Mouse (Mus musculus) forebrain, embryonic 16.5 days (tissue): ENCODE data around the gene Olfr877. TPM values are rescaled to one million over a fixed set of nuclear protein-coding genes. Genes with fewer than 3 reads are reported as not detected.

Experiments used
- ATAC-seq: fragments of 200-750 bp; cut with Nextera tagmentation; 2 replicates; pipeline ENCODE4 v1.8.0; 2017; ENCODE audit warnings: mild to moderate bottlenecking, moderate library complexity
- H3K27ac ChIP-seq: fragments of 300-500 bp; sonication (generic); 2 replicates; pipeline ENCODE4 v1.5.1; 2014; ENCODE audit warnings: low read length, control low read depth
- H3K27me3 ChIP-seq: fragments of 300-500 bp; sonication (generic); replicated peaks from 2 replicates; pipeline ENCODE4 v1.6.1; 2014; ENCODE audit warnings: low read length; ENCODE audit not compliant: control insufficient read depth, insufficient read depth
- H3K36me3 ChIP-seq: fragments of 300-500 bp; sonication (generic); 2 replicates; pipeline ENCODE4 v1.6.1; 2014; ENCODE audit not compliant: control insufficient read depth, insufficient read depth
- H3K4me1 ChIP-seq: fragments of 300-500 bp; sonication (generic); replicated peaks from 2 replicates; pipeline ENCODE4 v1.6.1; 2014; ENCODE audit warnings: low read length; ENCODE audit not compliant: control insufficient read depth, insufficient read depth
- H3K4me2 ChIP-seq: fragments of 300-500 bp; sonication (generic); 2 replicates; pipeline ENCODE4 v1.6.1; 2014; ENCODE audit warnings: mild to moderate bottlenecking, low read length, control low read depth
- H3K4me3 ChIP-seq: fragments of 300-500 bp; sonication (generic); replicated peaks from 2 replicates; pipeline ENCODE4 v1.5.1; 2014; ENCODE audit warnings: mild to moderate bottlenecking, low read length, control low read depth
- H3K9ac ChIP-seq: fragments of 300-500 bp; sonication (generic); replicated peaks from 2 replicates; pipeline ENCODE4 v1.6.1; 2014; ENCODE audit warnings: low read depth, low read length, control low read depth
- H3K9me3 ChIP-seq: fragments of 300-500 bp; sonication (generic); 2 replicates; pipeline ENCODE4 v1.6.1; 2016; ENCODE audit warnings: low read length; ENCODE audit not compliant: control insufficient read depth
- WGBS: fragments of 180-500 bp; shearing (Covaris S2); extraction: QIAGEN DNeasy Blood & Tissue Kit; methylation state at CpG from one replicate; pipeline ENCODE4 v1.1.7; 2014; 5-methylcytosine and 5-hydroxymethylcytosine counted together
- polyA plus RNA-seq: library from polyadenylated mRNA; unstranded; fragments of >200 nt; fragmentation: Nextera tagmentation; extraction: Ambion mirVana; gene quantifications from 2 replicates; pipeline ENCODE4 v1.2.1, GENCODE M21; 2015

Olfr877 gene
- polyA plus RNA-seq, 1 experiment from 2014 or later: not detected

DNA sequence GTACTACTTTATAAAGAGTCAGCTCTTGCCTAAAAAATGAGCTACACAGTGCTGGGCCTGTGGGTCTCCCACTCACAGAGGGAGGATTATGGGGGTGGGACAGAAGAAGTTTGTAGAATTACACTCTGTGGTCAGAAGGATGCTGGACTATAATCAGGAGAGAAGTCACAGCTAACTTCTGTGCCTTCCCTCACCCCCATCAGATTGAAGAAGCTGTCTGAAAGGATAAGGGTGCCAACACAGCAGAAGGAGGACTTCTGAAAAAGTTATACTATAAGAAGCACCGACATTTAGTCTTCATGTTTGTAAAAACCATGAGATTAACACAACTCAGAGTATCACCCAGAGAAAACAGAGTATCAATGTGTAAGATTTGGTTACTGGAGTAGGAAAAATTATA, 17.0 kb downstream of the Olfr877 start:
- H3K9ac ChIP-seq: no peak overlapping the region
- H3K36me3 ChIP-seq: no peaks in the 10 kb centered on the region
- H3K27ac ChIP-seq: no peak overlapping the region
- H3K27me3 ChIP-seq: no peaks in the 10 kb centered on the region
- WGBS: 87% methylated on average over 1 of the region's 1 CpGs
- H3K9me3 ChIP-seq: no peaks in the 10 kb centered on the region
- ATAC-seq: no peak
- H3K4me1 ChIP-seq: no peaks in the 10 kb centered on the region
- no peak overlapping the region for H3K4me2 ChIP-seq
- H3K4me3 ChIP-seq: no peak overlapping the region

DNA sequence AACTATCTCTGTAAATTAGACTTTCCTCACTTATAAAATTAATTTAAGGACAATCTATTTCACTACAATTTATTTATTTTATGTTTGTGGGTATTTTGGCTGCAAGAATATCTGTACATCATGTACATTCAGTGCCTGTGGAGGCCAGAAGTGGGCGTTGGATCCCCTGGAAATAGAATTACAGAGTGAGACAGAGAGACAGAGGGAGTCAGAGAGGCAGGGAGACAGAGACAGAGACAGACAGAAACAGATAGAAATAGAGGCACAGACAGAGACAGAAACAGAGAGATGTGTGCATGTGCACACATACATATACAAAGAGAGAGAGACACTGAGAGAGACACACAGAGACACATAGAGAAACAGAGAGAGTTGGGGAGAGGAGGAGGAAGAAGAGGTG, 17.5 kb downstream of the Olfr877 start:
- H3K9ac ChIP-seq: no peak overlapping the region
- no peaks in the 10 kb centered on the region for H3K9me3 ChIP-seq
- no peak for ATAC-seq
- no peaks in the 10 kb centered on the region for H3K27me3 ChIP-seq
- no peaks in the 10 kb centered on the region for H3K36me3 ChIP-seq
- WGBS: 67% methylated on average over 1 of the region's 1 CpGs
- H3K27ac ChIP-seq: no peak overlapping the region
- H3K4me2 ChIP-seq: no peak overlapping the region
- H3K4me3 ChIP-seq: no peak overlapping the region
- H3K4me1 ChIP-seq: no peaks in the 10 kb centered on the region

DNA sequence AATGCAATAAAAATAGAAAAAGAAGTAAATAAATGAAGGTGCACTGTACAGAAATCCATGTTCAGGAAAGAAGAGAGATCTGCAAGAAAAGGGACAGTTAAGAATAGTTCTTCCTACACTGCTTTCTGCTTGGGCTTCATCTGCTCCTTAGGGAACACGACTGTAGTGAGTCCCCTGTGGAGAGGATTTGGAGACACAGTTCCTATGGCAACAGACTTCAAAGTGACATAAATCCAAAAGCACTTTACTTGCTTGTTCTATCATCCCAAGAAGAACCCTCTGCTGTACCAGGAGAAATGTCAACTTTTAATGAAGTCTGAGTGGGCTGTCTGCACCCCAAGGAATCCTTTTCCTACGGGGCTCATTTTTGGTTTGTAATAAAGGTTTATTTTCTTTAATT, 36.9 kb downstream of the Olfr877 start:
- H3K4me2 ChIP-seq: no peak overlapping the region
- H3K27me3 ChIP-seq: no peaks in the 10 kb centered on the region
- H3K27ac ChIP-seq: no peak overlapping the region
- H3K4me3 ChIP-seq: no peak overlapping the region
- ATAC-seq: no peak
- 14% methylated on average over 2 of the region's 2 CpGs for WGBS
- H3K4me1 ChIP-seq: no peaks in the 10 kb centered on the region
- H3K9me3 ChIP-seq: no peaks in the 10 kb centered on the region
- no peaks in the 10 kb centered on the region for H3K36me3 ChIP-seq
- no peak overlapping the region for H3K9ac ChIP-seq

DNA sequence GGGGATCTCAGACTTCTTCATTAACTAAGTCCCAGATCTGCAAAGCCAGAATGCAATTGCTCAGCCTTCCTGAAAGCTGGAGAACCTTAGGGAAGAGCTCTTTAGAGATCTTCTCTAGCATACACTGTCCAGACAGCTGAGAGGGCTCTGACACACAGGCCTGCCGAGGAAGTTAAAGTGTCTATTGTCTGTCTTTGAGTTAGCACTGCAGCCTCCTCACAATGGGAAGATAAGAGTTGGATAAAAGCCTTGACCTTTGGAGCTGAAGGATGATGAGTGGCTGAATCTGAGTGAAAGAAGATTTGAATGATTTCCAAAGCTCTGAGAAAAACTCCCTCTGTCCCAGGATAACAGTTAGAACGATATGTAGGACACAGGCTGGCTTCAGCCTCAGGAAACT, 42.6 kb downstream of the Olfr877 start, which contains the start of gene Olfr145:
TSS of gene Olfr145 (plus strand) at position 64 of the 400 bp plus-strand sequence.
- H3K27me3 ChIP-seq: no peaks in the 10 kb centered on the region
- H3K27ac ChIP-seq: no peak within 1 kb of the TSS
- WGBS: 45% methylated on average over 2 of the region's 2 CpGs
- H3K9ac ChIP-seq: no peak within 1 kb of the TSS
- H3K9me3 ChIP-seq: no peaks in the 10 kb centered on the region
- H3K4me2 ChIP-seq: no peak within 1 kb of the TSS
- H3K36me3 ChIP-seq: no peaks in the 10 kb centered on the region
- H3K4me3 ChIP-seq: no peak within 1 kb of the TSS
- no peak for ATAC-seq
- no peaks in the 10 kb centered on the region for H3K4me1 ChIP-seq

DNA sequence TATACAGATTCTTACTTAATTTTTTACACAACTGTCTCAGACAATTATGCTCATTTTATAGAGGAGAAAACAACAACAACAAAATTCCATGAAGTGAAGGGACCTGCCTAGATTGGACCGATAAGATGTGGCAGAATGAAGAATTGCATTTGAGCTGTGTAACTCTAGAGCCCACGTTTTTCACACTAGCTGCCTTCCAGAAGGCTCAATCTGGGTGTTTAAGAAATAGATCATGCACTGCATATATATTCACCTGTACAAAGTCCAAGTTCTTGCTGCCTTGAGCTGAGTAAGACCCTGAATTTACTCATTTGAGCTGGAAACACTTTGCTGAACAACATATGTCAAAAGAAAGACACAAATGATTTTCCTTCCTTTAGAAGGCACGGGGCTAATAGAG, 51.5 kb downstream of the Olfr877 start:
- no peak for ATAC-seq
- WGBS: 72% methylated on average over 3 of the region's 3 CpGs
- H3K4me2 ChIP-seq: no peak overlapping the region
- H3K9me3 ChIP-seq: no peaks in the 10 kb centered on the region
- no peak overlapping the region for H3K27ac ChIP-seq
- no peak overlapping the region for H3K4me3 ChIP-seq
- H3K27me3 ChIP-seq: no peaks in the 10 kb centered on the region
- no peaks in the 10 kb centered on the region for H3K36me3 ChIP-seq
- no peak overlapping the region for H3K9ac ChIP-seq
- H3K4me1 ChIP-seq: no peaks in the 10 kb centered on the region

Other genes starting within 250 kb of the Olfr877 start
- gene Spa17, start 240.5 kb upstream of the Olfr877 start, polyA plus RNA-seq: 6.1 and 6.9 TPM in 2 replicates
- 79.2 and 80.7 TPM in 2 replicates for gene Tbrg1, start 197.0 kb upstream of the Olfr877 start, polyA plus RNA-seq
- 0.96 TPM in 1 of 2 replicates, not detected in the other for gene Panx3, start 185.0 kb upstream of the Olfr877 start, polyA plus RNA-seq
- not detected in 2 replicates for gene Olfr160, start 138.0 kb upstream of the Olfr877 start, polyA plus RNA-seq
- gene Olfr874, start 109.2 kb upstream of the Olfr877 start, polyA plus RNA-seq: not detected in 2 replicates
- gene Olfr875, start 82.4 kb upstream of the Olfr877 start, polyA plus RNA-seq: not detected in 2 replicates
- gene Olfr876, start 51.2 kb upstream of the Olfr877 start, polyA plus RNA-seq: not detected in 2 replicates
- not detected in 2 replicates for gene Olfr145, start 42.5 kb downstream of the Olfr877 start, polyA plus RNA-seq
- not detected in 2 replicates for gene Olfr878, start 63.6 kb downstream of the Olfr877 start, polyA plus RNA-seq
- not detected in 2 replicates for gene Olfr881, start 137.6 kb downstream of the Olfr877 start, polyA plus RNA-seq
- gene Olfr883, start 171.5 kb downstream of the Olfr877 start, polyA plus RNA-seq: not detected in 2 replicates
- gene Olfr884, start 192.3 kb downstream of the Olfr877 start, polyA plus RNA-seq: not detected in 2 replicates
- not detected in 2 replicates for gene Olfr885, start 207.1 kb downstream of the Olfr877 start, polyA plus RNA-seq
- gene Olfr887, start 229.8 kb downstream of the Olfr877 start, polyA plus RNA-seq: not detected in 2 replicates